Mouse (Mus musculus) embryo, embryonic 11.5 days (tissue): ENCODE data around the gene Dhx35.

Experiments used
- DNase-seq: peaks from one replicate; pipeline ENCODE4 v3.0.0-alpha.2; 2012; ENCODE audit warnings: low read depth, low spot score

Gene Dhx35

DNA sequence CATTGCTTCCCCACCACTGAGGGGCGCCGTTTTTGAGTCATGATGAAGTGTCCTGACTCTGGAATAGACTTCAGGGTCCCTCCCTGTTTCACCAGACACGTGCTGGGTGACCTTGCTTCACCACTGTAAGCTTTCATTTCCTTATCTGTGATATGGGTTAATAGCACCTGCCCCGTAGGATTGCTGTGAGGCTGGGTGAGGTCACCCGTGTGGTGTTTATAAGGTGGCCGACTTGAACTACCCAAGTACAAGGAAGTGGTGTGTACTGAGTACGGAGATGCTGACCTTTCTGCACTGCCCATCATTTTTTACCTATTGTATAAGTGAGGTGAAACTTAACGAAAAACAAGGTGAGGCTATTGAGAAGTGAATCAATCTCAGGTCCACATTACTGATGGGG, 9.0 kb downstream of the Dhx35 start:
- no peak for DNase-seq

DNA sequence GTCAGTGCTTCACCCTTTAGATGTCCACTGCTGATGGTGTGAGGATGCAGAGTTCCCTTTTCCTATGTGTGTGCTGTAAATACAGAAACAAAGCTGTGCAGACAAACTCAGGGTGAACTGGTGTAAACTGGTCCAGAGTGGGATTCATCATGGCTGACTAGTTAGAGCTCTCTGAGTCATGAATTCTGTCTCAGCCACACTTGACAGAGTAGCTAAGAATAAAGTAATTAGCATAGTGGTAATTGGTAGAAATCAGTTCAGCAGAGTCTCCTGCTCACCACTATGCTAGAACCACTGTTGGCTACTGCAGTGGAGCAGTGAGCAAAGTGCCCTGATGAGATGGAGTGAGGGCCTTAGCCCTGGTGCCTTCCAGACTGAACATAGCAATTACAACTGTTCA, 21.1 kb downstream of the Dhx35 start:
- no peak for DNase-seq

DNA sequence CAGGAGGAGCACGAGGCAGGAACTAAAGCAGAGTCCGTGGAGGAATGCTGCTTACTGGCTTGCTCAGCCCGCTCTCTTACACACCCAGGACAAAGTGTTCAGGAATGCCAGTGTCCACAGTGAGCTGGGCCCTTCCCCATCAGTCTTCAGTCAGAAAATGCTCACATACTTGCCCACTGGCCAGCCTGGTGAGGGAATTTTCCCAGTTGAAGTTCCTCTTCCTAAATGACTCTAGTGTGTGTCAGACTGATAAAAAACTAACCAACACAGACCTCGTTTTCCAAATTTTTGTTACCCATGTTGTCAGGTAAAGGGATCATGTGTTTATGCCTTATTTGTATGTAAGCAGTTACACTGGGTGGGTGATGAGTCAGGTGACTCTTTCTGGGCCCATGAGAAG, 21.6 kb downstream of the Dhx35 start:
- no peak for DNase-seq

DNA sequence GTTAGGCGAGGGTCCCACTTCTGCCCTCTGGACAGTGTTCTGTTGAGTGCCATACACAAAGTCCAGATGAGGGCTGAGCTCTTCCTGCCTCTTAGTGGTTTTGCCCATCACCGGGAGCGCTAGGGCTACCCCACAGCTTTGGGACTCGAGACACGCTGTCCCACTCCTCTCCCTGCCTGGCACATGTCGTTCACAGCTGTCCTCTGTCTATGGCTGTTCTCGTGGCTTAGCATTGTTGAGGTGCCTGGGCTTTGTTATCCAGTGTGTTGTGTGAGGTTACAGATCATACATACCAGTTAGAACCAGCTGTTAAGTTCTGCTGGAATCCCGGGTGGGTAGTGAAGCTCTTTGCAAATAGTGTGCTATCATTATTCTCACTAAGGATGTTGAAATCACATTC, 23.1 kb downstream of the Dhx35 start:
- DNase-seq = no peak

DNA sequence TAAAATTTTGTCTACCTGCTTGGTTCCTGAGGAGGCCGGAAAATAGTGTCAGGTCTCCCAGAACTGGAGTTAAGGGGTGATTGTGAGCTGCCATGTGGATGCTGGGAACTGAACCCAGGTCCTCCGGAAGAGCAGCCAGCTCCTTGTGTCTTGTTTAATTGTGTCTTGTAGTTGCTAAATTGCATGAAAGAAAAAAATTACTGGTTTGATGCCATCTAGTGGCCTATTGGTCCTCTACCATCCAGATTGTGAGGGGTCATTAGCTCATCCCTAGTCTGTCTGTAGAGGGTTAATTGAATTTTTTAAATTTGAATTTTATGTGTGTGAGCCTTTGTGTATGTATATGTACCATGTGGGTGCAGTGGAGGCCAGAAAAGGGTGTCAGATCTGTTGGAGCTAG, 33.5 kb downstream of the Dhx35 start:
- DNase-seq = no peak

DNA sequence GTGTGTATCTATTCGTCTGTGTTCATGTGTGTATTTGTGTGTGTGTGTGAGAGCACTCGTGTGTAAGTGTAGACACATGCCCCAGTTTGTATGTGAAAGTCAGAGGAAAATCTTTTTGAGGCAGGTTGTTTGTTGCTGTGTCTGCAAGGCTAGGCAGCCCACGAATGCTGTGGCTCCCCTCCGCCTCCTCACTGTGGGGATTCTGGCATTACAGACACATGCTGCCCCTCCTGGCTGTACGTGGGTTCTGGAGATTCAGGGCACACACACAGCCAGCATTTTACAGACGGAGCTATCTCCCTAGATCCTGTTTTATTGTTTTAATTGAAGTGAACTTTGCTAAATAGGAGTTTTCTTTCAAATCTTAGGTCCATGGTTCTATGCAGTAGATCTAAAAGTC, 35.1 kb downstream of the Dhx35 start:
- DNase-seq = no peak

DNA sequence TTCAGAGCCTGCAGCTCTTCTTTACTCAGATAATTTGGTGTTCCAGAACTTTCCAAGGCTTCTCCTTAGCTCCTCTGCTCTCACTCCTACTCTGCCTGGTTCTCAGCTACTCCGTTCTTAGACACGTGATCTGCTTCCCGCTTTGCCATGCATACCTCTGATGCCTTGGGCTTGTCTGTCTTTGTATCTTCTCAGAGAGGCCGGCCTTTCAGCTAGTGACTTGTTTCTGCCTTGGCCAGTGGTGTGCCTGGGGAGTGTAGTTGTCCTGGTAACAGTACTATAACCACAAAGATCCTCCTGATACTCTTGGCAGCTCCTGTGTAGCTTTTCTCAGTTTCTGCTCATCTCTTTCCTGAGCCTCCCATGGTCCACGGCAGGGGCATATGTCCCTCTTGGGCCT, 38.6 kb downstream of the Dhx35 start:
- no peak for DNase-seq

DNA sequence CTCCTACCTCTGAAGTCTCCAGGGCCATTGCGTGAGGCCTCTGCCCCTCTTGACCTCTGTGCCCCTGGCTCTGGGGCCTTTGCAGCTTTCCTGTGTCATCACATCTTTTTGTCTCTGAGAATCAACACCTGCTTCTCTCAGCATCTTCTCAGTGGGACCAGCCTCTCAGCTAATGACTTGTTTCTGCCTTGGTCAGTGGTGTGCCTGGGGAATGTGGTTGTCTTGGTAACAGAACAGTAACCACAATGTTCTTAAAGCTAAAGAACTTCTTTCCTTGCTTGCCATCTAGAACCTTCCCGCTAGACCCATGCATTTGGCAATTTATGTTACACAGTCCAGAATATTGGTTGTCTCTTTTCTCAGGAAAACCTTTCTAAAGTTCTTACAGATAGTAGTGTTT, 39.0 kb downstream of the Dhx35 start:
- DNase-seq = no peak

DNA sequence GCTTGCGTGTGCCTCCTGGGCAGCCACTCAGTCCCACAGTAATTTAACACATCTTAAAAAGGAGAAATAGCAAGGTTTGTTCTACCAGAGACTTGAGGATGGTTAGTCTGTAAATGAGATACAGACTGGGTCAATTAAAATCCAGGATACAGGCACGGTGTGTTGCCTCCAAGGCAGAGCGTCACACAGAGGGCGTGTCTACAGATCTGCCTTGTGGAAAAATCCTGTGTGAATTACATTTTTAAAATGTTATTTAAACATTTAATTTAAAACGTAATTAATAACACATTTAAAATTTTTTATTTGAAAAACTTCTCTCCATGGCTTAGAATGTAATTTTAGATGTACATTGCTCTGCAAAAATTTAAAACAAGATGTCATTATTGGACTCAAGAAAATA, 48.7 kb downstream of the Dhx35 start:
- DNase-seq = no peak

DNA sequence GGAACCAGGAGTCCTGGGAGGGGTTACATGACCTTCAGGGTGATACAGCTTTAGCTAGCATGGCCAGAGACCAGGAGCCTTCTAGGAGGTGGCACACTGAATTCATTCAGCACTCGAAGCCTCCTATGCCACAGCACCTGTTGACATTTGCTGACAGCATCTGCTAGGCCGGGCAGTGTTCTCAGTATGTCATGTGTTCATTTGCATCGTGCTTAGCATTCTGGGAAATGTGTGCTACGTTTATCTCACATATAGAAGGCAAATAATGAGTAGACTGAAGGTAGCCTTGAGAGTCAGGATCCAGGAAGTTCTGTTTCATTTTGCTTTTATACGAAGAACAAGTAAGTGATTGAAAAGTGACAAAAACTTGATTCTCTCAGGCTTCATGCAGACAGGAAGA, 50.4 kb downstream of the Dhx35 start:
- no peak for DNase-seq

DNA sequence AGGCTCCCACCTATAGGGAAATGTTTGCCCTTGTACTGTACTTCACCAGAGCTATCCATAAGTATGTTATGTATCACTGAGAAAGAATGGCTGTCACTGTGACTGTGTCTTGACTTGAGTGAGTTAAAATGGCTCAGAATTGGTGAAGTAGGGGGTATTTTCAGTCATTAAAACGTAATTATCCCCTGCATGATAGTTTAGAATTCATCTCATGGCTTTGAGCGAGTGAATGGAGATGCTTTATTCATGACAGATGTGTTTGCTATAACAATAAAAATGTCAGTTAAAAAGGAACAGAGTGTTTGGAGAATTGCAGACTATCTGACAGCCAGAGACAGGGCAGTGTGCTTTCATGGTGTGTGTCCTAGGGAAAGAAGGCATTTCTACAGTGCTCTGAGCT, 51.6 kb downstream of the Dhx35 start:
- DNase-seq = no peak

DNA sequence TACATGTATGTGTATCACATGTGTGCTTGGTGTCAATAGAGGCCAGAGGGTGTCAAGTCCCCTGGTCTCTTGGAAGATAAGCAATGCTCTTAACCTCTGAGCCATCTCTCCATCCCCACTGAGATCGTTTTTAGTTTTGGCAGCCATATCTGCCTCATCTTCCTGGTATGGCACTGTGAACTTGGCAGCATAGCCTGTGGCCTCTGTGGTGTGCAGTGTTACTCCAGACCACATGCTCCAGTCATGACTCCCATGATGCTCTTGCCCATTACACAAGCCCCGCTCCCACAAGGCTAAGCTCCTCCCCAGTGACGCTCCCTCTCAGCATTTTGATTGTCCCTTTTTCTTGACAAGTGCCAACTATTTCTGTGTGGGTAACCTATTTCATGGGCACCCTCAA, 53.4 kb downstream of the Dhx35 start:
- no peak for DNase-seq

DNA sequence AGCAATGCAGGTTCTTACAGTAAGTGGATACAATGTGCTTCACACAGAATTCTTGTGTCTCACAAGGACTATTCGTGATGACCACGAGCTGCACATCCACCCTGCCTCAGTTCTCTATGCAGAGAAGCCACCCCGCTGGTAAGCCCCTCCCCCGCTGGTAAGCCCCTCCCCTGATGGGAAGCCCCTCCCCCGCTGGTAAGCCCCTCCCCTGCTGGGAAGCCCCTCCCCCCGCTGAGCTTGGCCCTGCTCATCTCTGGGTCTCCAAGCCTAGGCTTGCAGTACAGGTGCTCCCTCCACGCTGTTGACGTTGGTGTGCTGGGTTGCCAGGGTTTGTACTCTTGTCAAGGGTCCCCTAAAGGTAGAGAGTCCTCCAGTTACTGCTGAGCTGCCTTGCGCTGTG, 54.8 kb downstream of the Dhx35 start:
- no peak for DNase-seq

DNA sequence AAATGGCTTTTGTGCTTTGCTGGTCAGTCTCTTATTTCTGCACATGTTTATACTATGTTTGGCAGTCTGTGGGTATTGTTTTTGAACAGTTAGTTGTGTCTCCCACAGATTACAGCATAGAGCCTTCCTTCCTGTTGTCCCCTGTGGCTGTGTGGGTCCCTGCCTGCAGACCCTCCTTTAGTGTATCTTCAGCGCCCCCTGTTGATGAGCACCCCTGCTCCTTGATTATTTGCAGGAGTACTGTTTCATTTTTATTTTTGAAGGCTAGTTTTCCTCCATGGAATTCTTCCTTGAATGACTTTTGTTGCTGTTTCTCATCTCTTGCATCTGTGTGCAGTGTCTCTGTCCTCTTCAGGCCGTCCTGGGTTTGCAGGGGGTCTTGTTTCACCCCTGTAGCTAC, 58.0 kb downstream of the Dhx35 start:
- DNase-seq = peak; percentile 17

DNA sequence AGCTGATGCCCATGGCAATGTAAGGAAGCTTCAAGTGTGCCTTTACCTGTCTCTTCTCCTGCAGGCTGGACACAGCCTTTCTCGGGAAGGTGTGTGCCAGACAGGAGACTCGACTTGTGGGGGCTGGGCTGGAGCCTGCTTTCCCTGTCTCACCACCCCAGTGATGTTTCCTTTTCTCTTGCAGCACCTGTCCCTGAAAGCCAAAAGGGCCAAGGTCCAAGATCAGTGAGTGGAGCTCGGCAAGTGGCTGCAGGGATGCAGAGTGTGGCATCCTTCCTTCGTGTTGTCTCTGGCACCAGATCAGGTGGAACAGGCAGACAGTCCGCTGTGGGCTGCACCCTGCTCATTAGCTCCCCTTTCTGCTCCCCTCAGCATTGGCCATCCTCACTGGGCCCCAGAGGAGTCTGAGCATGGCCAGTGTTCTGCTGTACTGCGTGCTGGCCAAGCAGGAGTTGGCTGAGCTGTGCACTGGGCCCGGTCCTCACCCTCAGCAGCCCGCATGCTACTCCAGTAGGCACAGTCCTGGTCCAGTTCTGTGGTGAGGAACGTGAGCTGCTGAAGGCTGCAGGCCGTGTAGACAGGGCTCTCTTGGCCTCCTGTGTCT, 62.4 kb downstream of the Dhx35 start:
- no peak for DNase-seq

DNA sequence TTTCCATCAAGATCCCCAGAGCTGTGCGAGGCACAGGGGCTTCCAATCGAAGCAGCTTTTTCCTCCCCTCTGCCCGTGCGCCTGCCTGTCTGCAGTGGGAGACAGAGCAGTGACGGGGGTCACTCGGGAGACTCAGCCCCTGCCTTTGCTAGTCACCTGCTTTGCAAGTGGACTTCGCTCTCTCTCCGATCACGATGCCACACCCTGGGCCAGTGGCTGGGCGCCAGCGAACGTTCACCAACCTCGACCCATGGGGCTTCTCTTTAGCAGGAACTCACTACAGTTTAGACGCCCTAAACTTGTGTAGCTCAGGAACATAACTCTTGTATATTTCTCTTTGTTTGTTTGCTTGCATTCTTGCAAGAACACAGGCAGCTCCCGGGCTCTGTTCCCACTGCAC, 63.0 kb downstream of the Dhx35 start:
- no peak for DNase-seq

DNA sequence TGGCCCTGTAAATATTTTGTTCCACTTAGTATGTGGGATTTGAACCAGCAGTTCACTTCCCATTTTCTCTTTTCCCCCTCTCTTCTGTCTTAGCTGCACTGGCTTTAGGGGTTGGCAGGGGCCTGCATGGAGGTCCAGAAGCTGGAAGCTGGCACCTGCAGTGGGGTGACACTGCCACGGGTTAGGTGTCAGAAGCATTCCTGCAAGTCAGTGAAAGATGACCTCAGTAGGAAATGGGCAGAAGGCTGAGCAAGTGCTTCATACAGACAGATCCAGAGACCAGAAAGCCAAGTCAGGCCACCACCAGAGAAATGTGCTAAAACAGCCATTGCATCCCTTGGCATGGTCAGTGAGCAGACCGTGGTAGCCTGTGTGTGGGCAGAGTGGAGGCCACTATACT, 66.5 kb downstream of the Dhx35 start:
- no peak for DNase-seq

DNA sequence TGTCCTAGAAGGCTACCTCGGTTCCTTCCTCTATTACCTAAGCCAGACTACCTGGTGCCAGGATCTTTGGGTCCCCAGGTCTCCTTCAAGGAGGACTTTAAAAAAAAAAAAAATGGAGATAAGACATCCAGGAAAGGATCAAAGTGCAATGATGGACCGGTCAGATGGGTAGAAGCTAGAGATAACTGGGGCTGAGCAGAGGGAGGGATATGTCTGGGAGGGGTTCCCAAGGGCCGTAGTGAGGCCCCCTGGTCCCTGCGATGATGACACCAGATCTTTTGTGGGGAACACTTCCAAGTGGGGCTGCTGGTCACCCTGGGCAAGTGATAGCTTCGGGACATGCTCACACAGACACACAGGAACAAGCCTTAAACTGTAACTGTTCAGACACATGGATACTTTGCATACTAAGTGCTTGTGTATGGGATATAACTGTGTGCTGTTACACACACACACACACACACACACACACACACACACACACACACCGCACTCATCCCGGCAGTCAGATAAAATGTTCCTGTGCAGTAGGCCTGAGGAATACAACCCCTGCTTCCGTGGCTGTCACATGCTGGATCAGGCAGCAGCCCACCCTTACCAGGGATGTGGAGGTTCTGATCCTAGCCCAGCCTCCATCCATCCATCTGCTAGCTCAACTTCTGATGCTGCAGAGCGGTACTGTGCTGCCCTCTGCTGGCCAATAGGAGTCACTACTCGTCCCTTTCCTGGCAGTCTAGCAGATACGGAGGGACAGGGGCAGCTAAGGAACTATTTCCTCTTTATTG, 68.9 kb downstream of the Dhx35 start:
- DNase-seq = peak; percentile 67

DNA sequence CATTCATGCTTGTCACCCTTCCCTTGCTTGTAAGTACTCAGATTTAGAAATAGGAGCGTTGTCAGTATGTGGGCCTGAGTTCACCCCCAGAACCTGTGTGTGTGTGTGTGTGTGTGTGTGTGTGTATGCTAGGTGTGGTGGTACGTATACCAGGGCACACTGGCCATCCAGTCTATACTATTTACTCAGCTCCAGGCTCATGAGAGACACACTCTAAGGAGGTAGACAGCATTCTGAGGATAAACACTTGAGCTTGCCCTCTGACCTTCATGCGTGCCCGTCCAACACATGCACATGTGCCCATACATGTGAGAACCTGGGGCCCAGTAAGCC, 69.5 kb downstream of the Dhx35 start:
- DNase-seq = no peak

DNA sequence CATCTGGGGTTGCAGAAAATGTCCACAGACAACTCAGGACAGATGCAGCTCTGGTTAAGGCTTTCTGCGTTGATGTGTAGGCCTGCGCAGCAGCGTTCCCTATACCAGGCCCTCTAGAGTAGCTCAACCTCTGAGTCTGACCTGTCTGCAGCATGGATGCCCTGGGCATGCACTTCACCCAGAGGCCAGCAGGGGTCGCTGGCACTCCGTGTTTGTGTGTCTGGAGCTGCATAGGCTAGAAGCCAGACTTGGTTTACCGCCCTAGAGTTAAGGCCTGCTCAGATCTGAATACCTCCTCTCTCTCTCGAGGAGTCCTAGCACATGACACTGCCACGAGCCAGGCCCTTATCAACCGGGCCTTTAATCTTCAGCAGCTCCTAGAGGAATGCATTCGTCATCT, 70.8 kb downstream of the Dhx35 start:
- DNase-seq = peak; percentile 78

DNA sequence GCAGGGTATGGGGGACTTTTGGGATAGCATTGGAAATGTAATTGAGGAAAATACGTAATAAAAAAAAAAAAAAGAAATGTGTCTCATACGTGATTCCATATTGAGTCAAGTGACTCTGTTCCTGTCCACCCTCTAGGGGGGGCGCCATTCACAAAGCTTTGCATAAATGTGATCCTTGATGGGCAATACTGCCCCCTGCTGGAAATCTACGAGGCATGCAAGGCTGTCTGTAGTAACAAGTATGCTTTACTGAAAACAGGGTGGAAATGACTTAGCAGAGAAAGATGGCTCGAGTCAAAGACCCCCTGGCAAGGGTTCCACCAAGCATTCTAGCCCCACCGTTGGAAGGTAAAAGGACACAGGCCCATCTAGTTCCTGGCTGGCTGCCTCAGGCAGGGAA, 92.0 kb downstream of the Dhx35 start:
- no peak for DNase-seq

DNA sequence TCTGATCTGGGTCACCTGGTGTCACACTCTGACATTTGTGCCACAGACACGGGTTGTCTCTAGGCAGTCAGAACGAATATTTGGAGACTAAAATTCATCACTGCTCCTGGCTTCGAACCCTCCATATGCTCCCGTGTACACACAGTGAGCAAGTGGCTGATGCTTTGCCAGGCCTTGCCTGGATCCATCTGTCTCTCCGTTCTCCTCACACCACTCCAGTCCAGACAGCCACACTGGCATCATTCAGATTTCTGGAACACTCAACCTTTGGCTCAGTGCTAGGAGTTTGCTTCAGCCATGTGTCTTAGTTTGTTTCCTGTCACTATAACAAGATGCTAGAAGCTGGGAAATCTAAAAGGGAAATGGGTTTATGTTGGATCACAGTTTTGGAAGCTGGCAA, 93.9 kb downstream of the Dhx35 start:
- no peak for DNase-seq

DNA sequence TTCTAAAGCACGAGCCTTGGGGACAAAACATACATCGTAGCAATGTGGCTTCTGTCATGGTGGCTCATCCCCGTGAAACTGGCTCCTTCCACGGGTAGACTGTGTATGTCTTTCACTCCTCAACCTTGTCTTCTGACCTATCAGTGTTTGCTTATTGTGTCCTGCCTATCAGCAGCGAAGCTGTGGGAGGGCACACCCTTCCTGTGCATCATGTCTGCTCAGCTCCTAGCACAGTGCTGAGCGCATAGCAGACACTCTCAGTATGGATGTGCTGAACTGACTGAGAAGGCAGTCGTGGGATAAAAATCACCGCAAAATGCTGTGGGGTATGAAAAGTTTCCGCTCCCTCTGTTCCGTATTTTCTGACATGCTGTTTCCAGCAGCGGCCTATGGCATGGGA, 94.6 kb downstream of the Dhx35 start:
- DNase-seq = no peak

DNA sequence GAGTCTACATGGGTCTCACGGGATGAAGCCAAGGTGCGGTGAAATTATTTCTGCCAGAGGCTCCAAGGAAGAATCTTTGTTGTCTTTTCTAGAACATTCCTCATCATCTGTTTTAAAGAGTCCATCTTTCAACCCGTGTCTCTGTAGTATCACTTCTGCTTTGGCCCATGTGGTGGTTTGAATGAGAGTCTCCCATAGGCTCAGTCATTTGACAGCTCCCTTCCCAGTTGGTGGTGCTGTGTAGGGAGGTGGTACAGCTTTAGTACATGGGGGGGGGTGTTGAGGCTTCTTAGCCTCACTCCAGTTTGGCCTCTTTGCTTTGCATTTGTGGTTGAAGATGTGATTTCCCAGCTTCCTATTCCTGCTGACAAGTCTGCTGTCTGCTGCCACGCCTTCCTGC, 96.7 kb downstream of the Dhx35 start:
- no peak for DNase-seq
